Mouse (Mus musculus): ENCODE data around the gene Rtn4rl2. TPM values are rescaled to one million over a fixed set of nuclear protein-coding genes. Genes with fewer than 3 reads are reported as not detected.

The Rtn4rl2 gene
- not detected for polyA plus RNA-seq (2014; fragmentation: Illumina TruSeq; extraction: RNeasy Lipid Tissue Mini Kit (QIAGEN cat#74804); ENCODE audit: low read depth, low replicate concordance)

GRCm38 (mm10) chr2:84886234-84886731 is at the start of gene Rtn4rl2:
TSS of gene Rtn4rl2 (minus strand) at chr2:84886710.

GRCm38 (mm10) chr2:84838593-84838949 is 47.9 kb downstream of the Rtn4rl2 start, which contains the start of gene Slc43a1:
TSS of gene Slc43a1 (plus strand) at chr2:84838850.

GRCm38 (mm10) chr2:84826488-84827282 is 59.8 kb downstream of the Rtn4rl2 start, which contains the start of gene Timm10:
TSS of gene Timm10 (plus strand) at chr2:84826997.

GRCm38 (mm10) chr2:84822552-84822951 is 64.0 kb downstream of the Rtn4rl2 start, which contains the start of gene Smtnl1:
TSS of gene Smtnl1 (minus strand) at chr2:84822652.

Other genes with a start within 250 kb of the Rtn4rl2 start
- 246 TPM for gene Ctnnd1, start 235.9 kb downstream of the Rtn4rl2 start, polyA plus RNA-seq (2014; fragmentation: Illumina TruSeq; extraction: RNeasy Lipid Tissue Mini Kit (QIAGEN cat#74804); ENCODE audit: low read depth, low replicate concordance)
- gene Btbd18, start 227.6 kb downstream of the Rtn4rl2 start, polyA plus RNA-seq (2014; fragmentation: Illumina TruSeq; extraction: RNeasy Lipid Tissue Mini Kit (QIAGEN cat#74804); ENCODE audit: low read depth, low replicate concordance), result not detected
- 14.6 TPM for gene Selenoh, start 215.9 kb downstream of the Rtn4rl2 start, polyA plus RNA-seq (2014; fragmentation: Illumina TruSeq; extraction: RNeasy Lipid Tissue Mini Kit (QIAGEN cat#74804); ENCODE audit: low read depth, low replicate concordance)
- gene Gm28635, start 208.7 kb downstream of the Rtn4rl2 start, polyA plus RNA-seq (2014; fragmentation: Illumina TruSeq; extraction: RNeasy Lipid Tissue Mini Kit (QIAGEN cat#74804); ENCODE audit: low read depth, low replicate concordance), result not detected
- 72.2 TPM for gene Med19, start 208.3 kb downstream of the Rtn4rl2 start, polyA plus RNA-seq (2014; fragmentation: Illumina TruSeq; extraction: RNeasy Lipid Tissue Mini Kit (QIAGEN cat#74804); ENCODE audit: low read depth, low replicate concordance)
- gene Tmx2, start 207.6 kb downstream of the Rtn4rl2 start, polyA plus RNA-seq (2014; fragmentation: Illumina TruSeq; extraction: RNeasy Lipid Tissue Mini Kit (QIAGEN cat#74804); ENCODE audit: low read depth, low replicate concordance), result 247 TPM
- 62.2 TPM for gene Zdhhc5, start 171.5 kb downstream of the Rtn4rl2 start, polyA plus RNA-seq (2014; fragmentation: Illumina TruSeq; extraction: RNeasy Lipid Tissue Mini Kit (QIAGEN cat#74804); ENCODE audit: low read depth, low replicate concordance)
- gene Clp1, start 159.4 kb downstream of the Rtn4rl2 start, polyA plus RNA-seq (2014; fragmentation: Illumina TruSeq; extraction: RNeasy Lipid Tissue Mini Kit (QIAGEN cat#74804); ENCODE audit: low read depth, low replicate concordance), result 20.5 TPM
- 2.9 TPM for gene Ypel4, start 152.7 kb downstream of the Rtn4rl2 start, polyA plus RNA-seq (2014; fragmentation: Illumina TruSeq; extraction: RNeasy Lipid Tissue Mini Kit (QIAGEN cat#74804); ENCODE audit: low read depth, low replicate concordance)
- not detected for gene Gm19426, start 143.1 kb downstream of the Rtn4rl2 start, polyA plus RNA-seq (2014; fragmentation: Illumina TruSeq; extraction: RNeasy Lipid Tissue Mini Kit (QIAGEN cat#74804); ENCODE audit: low read depth, low replicate concordance)
- gene Serping1, start 111.3 kb downstream of the Rtn4rl2 start, polyA plus RNA-seq (2014; fragmentation: Illumina TruSeq; extraction: RNeasy Lipid Tissue Mini Kit (QIAGEN cat#74804); ENCODE audit: low read depth, low replicate concordance), result 25.4 TPM
- 24.4 TPM for gene Ube2l6, start 87.9 kb downstream of the Rtn4rl2 start, polyA plus RNA-seq (2014; fragmentation: Illumina TruSeq; extraction: RNeasy Lipid Tissue Mini Kit (QIAGEN cat#74804); ENCODE audit: low read depth, low replicate concordance)
- gene Smtnl1, start 64.1 kb downstream of the Rtn4rl2 start, polyA plus RNA-seq (2014; fragmentation: Illumina TruSeq; extraction: RNeasy Lipid Tissue Mini Kit (QIAGEN cat#74804); ENCODE audit: low read depth, low replicate concordance), result not detected
- 4.1 TPM for gene Timm10, start 59.7 kb downstream of the Rtn4rl2 start, polyA plus RNA-seq (2014; fragmentation: Illumina TruSeq; extraction: RNeasy Lipid Tissue Mini Kit (QIAGEN cat#74804); ENCODE audit: low read depth, low replicate concordance)
- gene Slc43a1, start 47.9 kb downstream of the Rtn4rl2 start, polyA plus RNA-seq (2014; fragmentation: Illumina TruSeq; extraction: RNeasy Lipid Tissue Mini Kit (QIAGEN cat#74804); ENCODE audit: low read depth, low replicate concordance), result 3.0 TPM
- 88.1 TPM for gene Slc43a3, start 49.9 kb upstream of the Rtn4rl2 start, polyA plus RNA-seq (2014; fragmentation: Illumina TruSeq; extraction: RNeasy Lipid Tissue Mini Kit (QIAGEN cat#74804); ENCODE audit: low read depth, low replicate concordance)
- not detected for gene Prg2, start 93.8 kb upstream of the Rtn4rl2 start, polyA plus RNA-seq (2014; fragmentation: Illumina TruSeq; extraction: RNeasy Lipid Tissue Mini Kit (QIAGEN cat#74804); ENCODE audit: low read depth, low replicate concordance)
- not detected for gene Prg3, start 101.5 kb upstream of the Rtn4rl2 start, polyA plus RNA-seq (2014; fragmentation: Illumina TruSeq; extraction: RNeasy Lipid Tissue Mini Kit (QIAGEN cat#74804); ENCODE audit: low read depth, low replicate concordance)
- 126 TPM for gene Ssrp1, start 150.5 kb upstream of the Rtn4rl2 start, polyA plus RNA-seq (2014; fragmentation: Illumina TruSeq; extraction: RNeasy Lipid Tissue Mini Kit (QIAGEN cat#74804); ENCODE audit: low read depth, low replicate concordance)
- gene P2rx3, start 150.8 kb upstream of the Rtn4rl2 start, polyA plus RNA-seq (2014; fragmentation: Illumina TruSeq; extraction: RNeasy Lipid Tissue Mini Kit (QIAGEN cat#74804); ENCODE audit: low read depth, low replicate concordance), result 0.99 TPM
- gene Tnks1bp1, start 161.3 kb upstream of the Rtn4rl2 start, polyA plus RNA-seq (2014; fragmentation: Illumina TruSeq; extraction: RNeasy Lipid Tissue Mini Kit (QIAGEN cat#74804); ENCODE audit: low read depth, low replicate concordance), result 0.99 TPM
- 8.1 TPM for gene Aplnr, start 249.5 kb upstream of the Rtn4rl2 start, polyA plus RNA-seq (2014; fragmentation: Illumina TruSeq; extraction: RNeasy Lipid Tissue Mini Kit (QIAGEN cat#74804); ENCODE audit: low read depth, low replicate concordance)